Mouse (Mus musculus) bone marrow macrophage, adult 2 months (primary cell): ENCODE results near the gene 0610030E20Rik.

Source experiments
- CTCF ChIP-seq: IDR thresholded peaks from 2 replicates; pipeline ENCODE4 v1.5.1; 2012; ENCODE audit warnings: low read depth, mild to moderate bottlenecking, low read length, moderate library complexity
- POLR2A ChIP-seq: IDR thresholded peaks from 2 replicates; pipeline ENCODE4 v1.6.1; 2012; ENCODE audit warnings: mild to moderate bottlenecking, low read depth, low read length, borderline replicate concordance

DNA sequence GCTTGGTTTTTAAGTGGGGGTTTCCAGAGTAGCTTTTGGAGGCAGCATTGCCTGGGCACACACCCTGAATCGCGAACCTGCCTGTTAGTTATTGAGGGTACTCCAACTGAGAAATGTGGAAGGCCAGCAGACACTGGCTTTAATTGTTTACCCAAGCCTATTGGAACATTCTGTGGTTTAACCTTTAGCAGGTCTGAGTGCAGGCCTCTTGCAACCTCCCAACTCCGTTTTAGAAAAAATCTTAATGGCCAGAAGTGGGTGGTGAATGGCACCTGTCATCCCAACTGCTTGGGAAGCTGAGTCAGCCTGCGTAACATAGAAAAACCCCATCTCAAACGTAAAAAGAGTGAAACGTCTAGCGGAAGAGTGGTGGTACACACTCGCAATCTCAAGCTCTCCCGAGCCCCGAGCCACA is 49.7 kb downstream of the 0610030E20Rik start:
- no peak for TF ChIP-seq POLR2A
- TF ChIP-seq CTCF, result no peak
